Mouse (Mus musculus): ENCODE data around the gene Cntn2. TPM values are rescaled to one million over a fixed set of nuclear protein-coding genes. Genes with fewer than 3 reads are reported as not detected.

Cntn2 gene
- polyA plus RNA-seq, 1 experiment = not detected

- H3K4me3 ChIP-seq (replicated peaks; ENCODE audit: control insufficient read depth, low read depth, low read length) = no peak overlapping the region
- TF ChIP-seq CTCF (IDR thresholded peaks at IDR 0.05; ENCODE audit: control insufficient read depth, insufficient read depth, low read length) (no peak), POLR2A (IDR thresholded peaks at IDR 0.05; ENCODE audit: borderline replicate concordance, control insufficient read depth, low read depth, low read length) (no peak)
- 78% methylated on average over 19 of the region's 19 CpGs for WGBS
- H3K4me1 ChIP-seq (ENCODE audit: control insufficient read depth, insufficient read depth, low read length) = peaks cover 1% of the 10 kb centered on the region; the same call in 1 of the 2 replicates
- no peak overlapping the region for H3K27ac ChIP-seq (ENCODE audit: control insufficient read depth, insufficient read depth, low read depth, low read length, poor library complexity)
Measured at GRCm38 (mm10) chr1:132528647-132529334, 14.3 kb downstream of the Cntn2 start.

GRCm38 (mm10) chr1:132528071-132528470, 15.0 kb downstream of the Cntn2 start:
- H3K4me3 ChIP-seq (replicated peaks; ENCODE audit: control insufficient read depth, low read depth, low read length) = no peak overlapping the region
- TF ChIP-seq CTCF (IDR thresholded peaks at IDR 0.05; ENCODE audit: control insufficient read depth, insufficient read depth, low read length) (no peak), POLR2A (IDR thresholded peaks at IDR 0.05; ENCODE audit: borderline replicate concordance, control insufficient read depth, low read depth, low read length) (no peak)
- no peak overlapping the region for H3K27ac ChIP-seq (ENCODE audit: control insufficient read depth, insufficient read depth, low read depth, low read length, poor library complexity)
- H3K4me1 ChIP-seq (ENCODE audit: control insufficient read depth, insufficient read depth, low read length) = no peaks in the 10 kb centered on the region
- 91% methylated on average over 13 of the region's 13 CpGs for WGBS

GRCm38 (mm10) chr1:132525832-132526231, 17.2 kb downstream of the Cntn2 start:
- Histone ChIP-seq H3K4me1 (ENCODE audit: control insufficient read depth, insufficient read depth, low read length) (no peaks in the 10 kb centered on the region), H3K27ac (ENCODE audit: control insufficient read depth, insufficient read depth, low read depth, low read length, poor library complexity) (no peak overlapping the region), H3K4me3 (replicated peaks; ENCODE audit: control insufficient read depth, low read depth, low read length) (no peak overlapping the region)
- TF ChIP-seq POLR2A (IDR thresholded peaks at IDR 0.05; ENCODE audit: borderline replicate concordance, control insufficient read depth, low read depth, low read length) = no peak
- TF ChIP-seq CTCF (IDR thresholded peaks at IDR 0.05; ENCODE audit: control insufficient read depth, insufficient read depth, low read length) = peak; percentile 46
- WGBS = 3% methylated on average over 10 of the region's 10 CpGs

GRCm38 (mm10) chr1:132523920-132524319, 19.1 kb downstream of the Cntn2 start:
- no peak overlapping the region for H3K4me3 ChIP-seq (replicated peaks; ENCODE audit: control insufficient read depth, low read depth, low read length)
- TF ChIP-seq POLR2A (IDR thresholded peaks at IDR 0.05; ENCODE audit: borderline replicate concordance, control insufficient read depth, low read depth, low read length) (no peak), CTCF (IDR thresholded peaks at IDR 0.05; ENCODE audit: control insufficient read depth, insufficient read depth, low read length) (peak; percentile 63)
- H3K27ac ChIP-seq (ENCODE audit: control insufficient read depth, insufficient read depth, low read depth, low read length, poor library complexity) = no peak overlapping the region
- WGBS = 20% methylated on average over 4 of the region's 4 CpGs
- no peaks in the 10 kb centered on the region for H3K4me1 ChIP-seq (ENCODE audit: control insufficient read depth, insufficient read depth, low read length)

GRCm38 (mm10) chr1:132523048-132523447, 20.0 kb downstream of the Cntn2 start:
- H3K27ac ChIP-seq (ENCODE audit: control insufficient read depth, insufficient read depth, low read depth, low read length, poor library complexity) = no peak overlapping the region
- H3K4me3 ChIP-seq (replicated peaks; ENCODE audit: control insufficient read depth, low read depth, low read length) = no peak overlapping the region
- WGBS = 83% methylated on average over 8 of the region's 8 CpGs
- TF ChIP-seq CTCF (IDR thresholded peaks at IDR 0.05; ENCODE audit: control insufficient read depth, insufficient read depth, low read length) = no peak
- no peak for TF ChIP-seq POLR2A (IDR thresholded peaks at IDR 0.05; ENCODE audit: borderline replicate concordance, control insufficient read depth, low read depth, low read length)
- H3K4me1 ChIP-seq (ENCODE audit: control insufficient read depth, insufficient read depth, low read length) = no peaks in the 10 kb centered on the region

- 6% methylated on average over 5 of the region's 6 CpGs for WGBS
- TF ChIP-seq CTCF (IDR thresholded peaks at IDR 0.05; ENCODE audit: control insufficient read depth, insufficient read depth, low read length) (no peak), POLR2A (IDR thresholded peaks at IDR 0.05; ENCODE audit: borderline replicate concordance, control insufficient read depth, low read depth, low read length) (no peak)
- no peak overlapping the region for H3K4me3 ChIP-seq (replicated peaks; ENCODE audit: control insufficient read depth, low read depth, low read length)
- no peak overlapping the region for H3K27ac ChIP-seq (ENCODE audit: control insufficient read depth, insufficient read depth, low read depth, low read length, poor library complexity)
- no peaks in the 10 kb centered on the region for H3K4me1 ChIP-seq (ENCODE audit: control insufficient read depth, insufficient read depth, low read length)
Measured at GRCm38 (mm10) chr1:132520764-132521163, 22.3 kb downstream of the Cntn2 start.

GRCm38 (mm10) chr1:132519734-132520133, 23.3 kb downstream of the Cntn2 start:
- no peak for TF ChIP-seq POLR2A (IDR thresholded peaks at IDR 0.05; ENCODE audit: borderline replicate concordance, control insufficient read depth, low read depth, low read length)
- TF ChIP-seq CTCF (IDR thresholded peaks at IDR 0.05; ENCODE audit: control insufficient read depth, insufficient read depth, low read length) = no peak
- no peak overlapping the region for H3K4me3 ChIP-seq (replicated peaks; ENCODE audit: control insufficient read depth, low read depth, low read length)
- H3K4me1 ChIP-seq (ENCODE audit: control insufficient read depth, insufficient read depth, low read length) = no peaks in the 10 kb centered on the region
- H3K27ac ChIP-seq (ENCODE audit: control insufficient read depth, insufficient read depth, low read depth, low read length, poor library complexity) = no peak overlapping the region
- 83% methylated on average over 11 of the region's 11 CpGs for WGBS

- 80% methylated on average over 18 of the region's 18 CpGs for WGBS
- H3K27ac ChIP-seq (ENCODE audit: control insufficient read depth, insufficient read depth, low read depth, low read length, poor library complexity) = no peak overlapping the region
- TF ChIP-seq CTCF (IDR thresholded peaks at IDR 0.05; ENCODE audit: control insufficient read depth, insufficient read depth, low read length) (no peak), POLR2A (IDR thresholded peaks at IDR 0.05; ENCODE audit: borderline replicate concordance, control insufficient read depth, low read depth, low read length) (no peak)
- no peak overlapping the region for H3K4me3 ChIP-seq (replicated peaks; ENCODE audit: control insufficient read depth, low read depth, low read length)
- H3K4me1 ChIP-seq (ENCODE audit: control insufficient read depth, insufficient read depth, low read length) = no peaks in the 10 kb centered on the region
Measured at GRCm38 (mm10) chr1:132518621-132519020, 24.4 kb downstream of the Cntn2 start.

All from bone marrow, adult 2 months (tissue).